Mouse (Mus musculus): ENCODE data around the gene Wnt9a.

GRCm38 (mm10) chr11:59361291-59361690 lies 54.6 kb downstream of the Wnt9a start:
- TF ChIP-seq CTCF (conservative IDR thresholded peaks at IDR 0.05; ENCODE audit: low read length): no peak
- no peak for TF ChIP-seq POU5F1 (IDR thresholded peaks at IDR 0.05; ENCODE audit: borderline replicate concordance, low read length)
